Mouse (Mus musculus) cortical plate, adult 2 months (tissue): ENCODE data around the gene Nsd1. TPM values are rescaled to one million over a fixed set of nuclear protein-coding genes. Genes with fewer than 3 reads are reported as not detected.

Source experiments
- H3K27ac ChIP-seq: fragments of 200-500 bp; 2 replicates; pipeline ENCODE4 v1.5.1; 2012; ENCODE audit warnings: low read length, control low read depth, inconsistent platforms; ENCODE audit not compliant: insufficient read depth
- H3K4me1 ChIP-seq: fragments of 200-500 bp; 2 replicates; pipeline ENCODE4 v1.6.1; 2011; ENCODE audit warnings: low read length; ENCODE audit not compliant: control insufficient read depth, insufficient read depth
- H3K4me3 ChIP-seq: fragments of 200-500 bp; 2 replicates; pipeline ENCODE4 v1.5.1; 2011; ENCODE audit warnings: mild to moderate bottlenecking, low read length, control low read depth; ENCODE audit not compliant: insufficient read depth
- CTCF ChIP-seq: fragments of 200-500 bp; IDR thresholded peaks from 2 replicates; pipeline ENCODE4 v1.5.1; 2011; ENCODE audit warnings: mild to moderate bottlenecking, control low read depth, low read length; ENCODE audit not compliant: insufficient read depth; ENCODE audit errors: extremely low read depth
- POLR2A ChIP-seq: fragments of 200-500 bp; IDR thresholded peaks from 2 replicates; pipeline ENCODE4 v1.6.1; 2011; ENCODE audit warnings: mild to moderate bottlenecking, low read length, control low read depth; ENCODE audit not compliant: insufficient read depth; ENCODE audit errors: extremely low read depth
- polyA plus RNA-seq: library from polyadenylated mRNA; depleted of rRNA; stranded (reverse); fragments of >200 nt; gene quantifications from 2 replicates; pipeline ENCODE4 v1.2.3, GENCODE M21; 2012

The Nsd1 gene
- polyA plus RNA-seq, 1 experiment, result 37.4 TPM

DNA sequence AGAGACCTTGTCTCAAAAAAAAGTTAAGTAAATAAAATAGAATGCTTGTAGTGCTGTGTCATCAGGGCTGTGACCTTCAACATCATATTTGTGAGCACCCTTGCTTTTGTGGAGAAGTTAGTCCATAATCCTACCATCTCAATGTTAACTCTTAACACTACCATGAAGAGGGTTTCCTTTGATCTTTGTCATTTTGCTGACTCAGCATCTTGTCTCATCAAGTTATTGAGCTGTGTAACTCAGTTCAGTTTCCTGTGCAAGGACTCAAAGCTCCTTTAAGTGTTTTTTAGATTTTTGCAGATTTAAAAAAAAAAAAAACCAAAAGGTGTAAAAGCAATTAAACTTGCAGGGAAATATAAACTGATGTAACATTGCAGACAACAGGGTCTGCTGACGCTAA is 87.2 kb downstream of the Nsd1 start:
- Histone ChIP-seq H3K4me1 (no peaks in the 10 kb centered on the region), H3K4me3 (no peak overlapping the region), H3K27ac (no peak overlapping the region)
- TF ChIP-seq CTCF (no peak), POLR2A (no peak)

DNA sequence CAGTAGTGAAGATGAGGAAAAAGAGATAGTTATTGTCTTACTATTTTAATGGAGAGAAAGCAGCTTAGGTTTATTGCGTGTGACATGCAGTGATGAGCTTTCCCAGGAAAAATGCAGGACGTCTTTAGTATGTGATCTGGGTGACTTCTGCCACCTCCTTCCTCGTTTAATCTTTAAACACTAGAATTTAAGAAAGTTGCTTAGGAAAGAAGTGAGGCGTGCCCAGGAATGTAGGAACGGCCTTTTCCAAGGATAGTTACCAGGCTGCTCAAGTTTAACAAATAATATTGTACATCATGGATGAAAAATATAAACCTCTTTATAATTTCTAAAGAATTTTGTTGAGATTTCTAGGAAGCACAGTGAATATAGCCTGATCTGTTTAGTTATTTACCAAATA is 91.3 kb downstream of the Nsd1 start:
- no peaks in the 10 kb centered on the region for H3K4me1 ChIP-seq
- no peak overlapping the region for H3K27ac ChIP-seq
- no peak overlapping the region for H3K4me3 ChIP-seq
- TF ChIP-seq POLR2A, result no peak
- TF ChIP-seq CTCF, result no peak

DNA sequence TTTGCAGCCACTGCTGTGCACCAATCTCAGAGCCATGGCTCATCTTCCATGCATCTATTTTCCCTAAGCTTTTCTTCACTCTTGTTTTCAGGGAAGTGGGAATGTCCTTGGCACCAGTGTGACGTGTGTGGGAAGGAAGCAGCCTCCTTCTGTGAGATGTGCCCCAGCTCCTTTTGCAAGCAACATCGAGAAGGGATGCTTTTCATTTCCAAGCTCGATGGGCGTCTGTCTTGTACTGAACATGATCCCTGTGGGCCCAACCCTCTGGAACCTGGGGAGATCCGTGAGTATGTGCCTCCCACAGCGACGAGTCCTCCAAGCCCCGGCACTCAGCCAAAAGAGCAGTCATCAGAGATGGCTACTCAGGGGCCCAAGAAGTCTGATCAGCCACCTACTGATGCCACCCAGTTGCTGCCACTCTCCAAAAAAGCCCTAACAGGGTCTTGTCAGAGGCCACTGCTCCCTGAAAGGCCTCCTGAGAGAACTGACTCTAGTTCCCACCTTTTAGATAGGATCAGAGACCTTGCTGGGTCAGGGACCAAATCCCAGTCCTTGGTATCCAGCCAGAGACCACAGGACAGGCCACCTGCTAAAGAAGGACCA is 102.5 kb downstream of the Nsd1 start:
- TF ChIP-seq POLR2A, result no peak
- no peak for TF ChIP-seq CTCF
- Histone ChIP-seq H3K4me1 (no peaks in the 10 kb centered on the region), H3K4me3 (no peak overlapping the region), H3K27ac (no peak overlapping the region)

DNA sequence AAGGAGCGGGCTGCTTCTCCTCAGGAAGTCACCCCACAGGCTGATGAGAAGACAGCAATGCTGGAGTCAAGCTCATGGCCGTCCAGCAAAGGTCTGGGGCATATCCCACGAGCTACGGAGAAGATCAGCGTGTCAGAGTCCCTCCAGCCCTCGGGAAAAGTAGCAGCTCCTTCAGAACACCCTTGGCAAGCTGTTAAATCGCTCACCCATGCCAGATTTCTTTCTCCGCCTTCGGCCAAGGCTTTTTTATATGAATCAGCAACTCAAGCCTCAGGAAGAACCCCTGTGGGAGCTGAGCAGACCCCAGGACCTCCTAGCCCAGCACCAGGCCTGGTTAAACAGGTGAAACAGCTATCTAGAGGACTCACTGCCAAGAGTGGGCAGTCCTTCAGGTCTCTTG is 103.5 kb downstream of the Nsd1 start:
- H3K27ac ChIP-seq, result no peak overlapping the region
- H3K4me1 ChIP-seq, result no peaks in the 10 kb centered on the region
- TF ChIP-seq POLR2A (no peak), CTCF (no peak)
- H3K4me3 ChIP-seq, result no peak overlapping the region

DNA sequence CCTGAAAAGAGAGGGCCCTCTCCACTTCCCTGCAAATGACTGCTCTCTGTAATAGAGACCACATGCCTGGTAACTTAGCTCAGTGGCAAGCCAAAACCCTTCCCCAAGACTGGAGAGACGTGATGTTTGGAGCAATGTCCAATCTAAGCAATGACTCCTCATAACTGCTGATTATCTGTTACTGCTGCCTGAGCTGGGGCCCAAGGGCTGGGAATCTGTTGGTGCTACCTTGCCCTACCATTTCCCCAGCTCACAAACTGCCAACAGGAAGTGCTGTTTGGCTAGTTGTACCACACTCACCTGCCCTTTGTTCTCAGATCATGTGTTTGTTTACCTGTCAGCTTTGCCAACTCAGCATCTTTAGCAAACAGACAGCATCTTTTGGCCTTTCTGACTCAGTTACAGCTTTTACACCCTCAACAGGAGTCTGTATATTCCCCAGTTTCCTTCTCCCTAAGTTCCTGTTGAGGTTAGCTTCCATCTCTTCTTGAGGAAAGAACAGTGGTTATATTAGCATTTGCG is 105.4 kb downstream of the Nsd1 start:
- TF ChIP-seq POLR2A, result no peak
- no peak for TF ChIP-seq CTCF
- H3K4me3 ChIP-seq, result no peak overlapping the region
- no peak overlapping the region for H3K27ac ChIP-seq
- H3K4me1 ChIP-seq, result no peaks in the 10 kb centered on the region

DNA sequence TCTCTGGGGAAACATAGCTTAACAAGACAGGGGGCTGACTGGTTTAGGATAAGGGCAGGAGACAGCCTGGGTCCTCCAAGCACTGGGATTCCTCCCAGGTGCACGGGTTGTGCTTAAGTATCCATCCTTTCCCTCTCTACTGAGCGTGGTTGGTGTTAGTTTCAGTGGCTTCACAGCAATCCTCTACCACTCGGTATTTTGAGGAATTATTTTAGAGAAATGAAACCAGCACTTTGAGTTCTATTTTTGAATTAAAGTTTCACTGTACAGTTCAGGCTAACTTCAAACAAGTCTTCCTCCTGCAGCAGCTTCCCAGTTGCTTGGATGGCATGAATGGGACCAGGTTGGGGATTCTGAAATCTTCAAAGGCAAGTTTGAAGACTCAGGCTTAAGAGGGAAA is 108.8 kb downstream of the Nsd1 start:
- Histone ChIP-seq H3K4me1 (peaks cover 6% of the 10 kb centered on the region; the same call in 1 of the 2 replicates), H3K27ac (no peak overlapping the region), H3K4me3 (no peak overlapping the region)
- TF ChIP-seq CTCF (no peak), POLR2A (no peak)

DNA sequence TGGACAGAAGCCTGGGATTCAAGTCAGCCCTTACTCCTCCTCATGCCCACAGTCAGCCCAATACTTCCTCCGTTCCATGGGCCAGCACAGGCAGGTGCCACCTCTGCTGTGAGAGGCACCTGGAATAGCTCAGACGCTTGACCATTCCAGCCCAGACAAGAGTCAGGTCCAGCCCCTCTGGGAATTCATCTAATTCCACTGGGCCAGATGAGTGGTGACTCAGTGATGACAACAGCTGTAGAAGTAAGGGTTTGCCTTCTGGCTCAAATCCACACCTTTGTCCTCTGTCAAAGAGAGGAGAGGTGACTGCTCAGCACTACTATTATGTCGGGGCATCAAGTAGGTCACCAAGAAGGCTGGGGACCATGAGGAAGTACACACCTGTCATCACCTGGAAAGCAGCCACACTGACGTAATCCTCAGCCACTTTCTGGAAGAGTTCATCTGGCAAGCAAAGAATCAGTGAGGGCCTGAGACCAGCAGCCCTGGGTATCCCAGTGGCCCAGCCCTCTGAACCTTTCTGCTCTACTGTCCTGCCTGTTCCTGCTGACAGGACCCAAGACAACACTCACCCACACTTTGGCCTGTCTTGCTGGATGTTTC is 110.5 kb downstream of the Nsd1 start, which contains the start of gene Prelid1:
Gene Prelid1 (plus strand): TSS at position 570 of the 603 bp plus-strand sequence.
- H3K4me3 ChIP-seq, result peak within 1 kb of the TSS; percentile 95
- peaks cover 7% of the 10 kb centered on the region; the same call in 1 of the 2 replicates for H3K4me1 ChIP-seq
- H3K27ac ChIP-seq, result peak within 1 kb of the TSS; percentile 63; the same call in 1 of the 2 replicates
- no peak for TF ChIP-seq CTCF
- no peak; the same call in 1 of the 2 replicates for TF ChIP-seq POLR2A

DNA sequence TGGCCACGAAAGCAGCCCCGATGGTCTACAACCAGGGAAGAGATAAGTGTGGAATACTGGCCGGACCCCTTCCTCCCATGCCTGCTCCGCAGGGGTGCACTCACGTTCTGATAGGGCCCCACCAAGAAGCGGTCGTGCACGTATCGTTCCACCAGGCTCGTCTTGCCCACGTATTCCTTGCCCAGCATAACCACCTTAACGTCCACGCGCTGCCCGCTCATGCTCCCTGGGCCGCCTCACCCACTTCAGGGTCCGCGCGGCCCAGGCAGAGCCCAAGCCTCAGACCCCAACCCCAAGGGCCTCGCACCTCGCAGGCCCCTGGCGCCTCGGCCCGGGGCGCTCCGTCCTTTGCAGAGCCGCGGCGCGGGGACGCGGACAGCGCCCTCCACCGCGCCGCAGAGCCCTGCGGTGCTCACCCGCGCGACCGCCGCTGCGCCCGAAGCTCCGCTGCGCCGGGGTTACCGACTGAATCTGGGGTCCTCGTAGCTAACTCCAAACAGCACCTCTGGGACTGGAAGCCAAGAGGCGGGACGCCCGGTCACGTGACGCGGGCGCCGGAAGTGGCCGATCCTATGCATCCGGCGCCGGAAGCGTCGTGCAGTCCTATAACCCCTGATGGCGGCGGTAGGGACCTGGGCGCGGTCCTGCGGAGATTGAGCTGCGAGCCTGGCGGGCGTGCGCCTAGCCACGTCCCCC is 112.0 kb downstream of the Nsd1 start, which contains the start of gene Rab24:
Gene Rab24 (minus strand): TSS at position 513 of the 696 bp plus-strand sequence.
- Histone ChIP-seq H3K4me3 (peak within 1 kb of the TSS; percentile 95), H3K4me1 (peaks cover 7% of the 10 kb centered on the region; the same call in 1 of the 2 replicates), H3K27ac (peak within 1 kb of the TSS; percentile 63)
- TF ChIP-seq POLR2A (peak; percentile 61), CTCF (no peak)

DNA sequence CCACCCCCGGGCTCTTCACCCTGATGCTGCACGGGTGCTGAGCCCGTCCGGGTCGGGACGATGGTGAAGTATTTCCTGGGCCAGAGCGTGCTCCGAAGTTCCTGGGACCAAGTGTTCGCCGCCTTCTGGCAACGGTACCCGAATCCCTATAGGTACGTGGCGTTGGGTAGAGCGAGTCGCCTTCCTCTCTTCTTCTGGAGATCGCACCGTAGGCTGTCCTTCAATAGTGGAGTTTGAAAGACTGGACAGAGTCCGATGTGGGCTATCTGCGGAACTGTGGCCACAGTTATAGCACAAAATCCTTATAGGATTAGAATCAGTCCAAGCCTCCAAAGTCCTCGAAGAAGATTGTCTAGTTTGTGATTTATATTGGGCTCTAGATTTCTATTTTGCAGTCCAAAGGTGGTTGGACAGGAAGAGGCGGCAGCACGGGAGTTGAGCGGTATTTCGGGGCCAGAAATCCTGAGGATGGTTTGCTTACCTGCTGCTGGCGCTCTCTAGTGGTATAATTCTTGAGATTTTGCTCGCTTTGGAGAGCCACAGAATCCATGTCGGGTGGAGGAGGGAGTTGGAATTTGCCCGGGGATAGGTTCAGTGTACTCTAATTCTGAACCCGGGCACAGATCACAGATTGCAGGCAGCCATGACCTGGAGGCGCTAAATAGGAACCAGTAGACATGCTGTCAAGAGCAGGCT is 112.7 kb downstream of the Nsd1 start:
- Histone ChIP-seq H3K4me3 (peak overlapping the region; percentile 95), H3K27ac (no peak overlapping the region), H3K4me1 (peaks cover 8% of the 10 kb centered on the region)
- TF ChIP-seq CTCF (peak; percentile 33; the same call in 1 of the 2 replicates), POLR2A (no peak)
